Mouse (Mus musculus): Measurements from ENCODE around the gene Gsg1l. TPM values are rescaled to one million over a fixed set of nuclear protein-coding genes. Genes with fewer than 3 reads are reported as not detected.

Gsg1l gene
- polyA plus RNA-seq, 1 experiment: not detected

- H3K9me3 ChIP-seq (ENCODE audit: control insufficient read depth, low read length): no peaks in the 10 kb centered on the region
- no peaks in the 10 kb centered on the region for H3K27me3 ChIP-seq (ENCODE audit: control insufficient read depth)
- no peaks in the 10 kb centered on the region for H3K4me1 ChIP-seq (ENCODE audit: control insufficient read depth)
- no peaks in the 10 kb centered on the region for H3K36me3 ChIP-seq (ENCODE audit: control insufficient read depth)
- no peak overlapping the region for H3K4me3 ChIP-seq (replicated peaks)
- TF ChIP-seq GATA1 (IDR thresholded peaks at IDR 0.05; ENCODE audit: low read length): no peak
- no peak for TF ChIP-seq TAL1 (IDR thresholded peaks at IDR 0.05; ENCODE audit: low read length)
These were observed 221.8 kb downstream of the Gsg1l start for GRCm38 (mm10) chr7:125860421-125860820.

- Histone ChIP-seq H3K36me3 (ENCODE audit: control insufficient read depth) (no peaks in the 10 kb centered on the region), H3K4me1 (ENCODE audit: control insufficient read depth) (no peaks in the 10 kb centered on the region), H3K9me3 (ENCODE audit: control insufficient read depth, low read length) (no peaks in the 10 kb centered on the region), H3K4me3 (replicated peaks) (no peak overlapping the region), H3K27me3 (ENCODE audit: control insufficient read depth) (no peaks in the 10 kb centered on the region)
- TF ChIP-seq TAL1 (IDR thresholded peaks at IDR 0.05; ENCODE audit: low read length): no peak
- TF ChIP-seq GATA1 (IDR thresholded peaks at IDR 0.05; ENCODE audit: low read length): no peak
These were observed 222.6 kb downstream of the Gsg1l start for GRCm38 (mm10) chr7:125859564-125859963.

DNA sequence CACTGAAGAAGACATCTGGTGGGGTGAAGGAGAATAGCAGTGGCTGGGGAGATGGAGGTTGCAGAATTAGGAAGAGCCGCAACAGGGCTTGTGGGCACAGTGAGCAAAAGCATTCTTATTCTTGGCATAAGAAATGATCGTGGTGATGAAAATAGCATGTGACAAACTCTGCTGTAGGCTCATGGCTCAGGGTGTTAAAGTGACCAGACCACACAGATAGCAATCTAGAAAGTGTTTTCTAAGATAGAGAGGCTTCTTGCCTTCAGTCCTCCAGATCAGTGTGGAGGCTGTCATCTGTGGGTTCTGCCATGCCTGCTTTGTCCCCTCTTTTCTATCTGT lies 234.7 kb downstream of the Gsg1l start:
- TF ChIP-seq TAL1 (IDR thresholded peaks at IDR 0.05; ENCODE audit: low read length) (no peak), GATA1 (IDR thresholded peaks at IDR 0.05; ENCODE audit: low read length) (no peak)

DNA sequence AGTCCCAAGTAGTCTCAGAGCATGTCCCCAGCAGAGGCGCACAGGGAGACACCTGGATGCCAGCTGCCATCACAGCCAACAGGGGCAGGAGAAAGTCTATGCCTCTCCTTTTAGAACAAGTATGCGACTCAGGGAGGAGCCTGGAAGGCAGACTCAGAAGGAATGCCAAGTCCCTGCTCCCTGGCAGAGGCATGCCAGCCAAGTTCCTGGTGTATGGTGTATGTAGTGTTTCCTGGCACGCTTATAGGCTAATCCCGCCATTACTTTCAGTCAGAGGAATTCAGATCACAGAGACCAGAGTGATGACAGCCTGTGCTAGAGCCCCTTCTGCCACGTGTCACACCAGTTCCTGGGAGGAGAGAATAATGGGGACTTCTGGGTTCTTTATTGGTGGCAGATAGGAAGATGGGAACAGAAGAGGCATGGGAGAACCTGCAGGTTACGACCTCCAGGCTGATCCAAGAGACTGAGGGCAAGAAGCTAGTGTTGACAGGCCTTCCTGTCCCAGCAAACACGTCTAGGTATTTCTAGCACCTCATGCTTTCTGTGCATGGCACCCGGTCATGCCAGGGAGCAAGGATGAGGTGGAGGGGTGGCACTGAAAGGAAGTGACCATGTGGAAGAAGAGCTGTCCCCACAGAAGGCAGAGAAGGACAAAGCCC lies 235.2 kb downstream of the Gsg1l start:
- no peaks in the 10 kb centered on the region for H3K4me1 ChIP-seq (ENCODE audit: control insufficient read depth)
- TF ChIP-seq GATA1 (IDR thresholded peaks at IDR 0.05; ENCODE audit: low read length): no peak
- H3K36me3 ChIP-seq (ENCODE audit: control insufficient read depth): no peaks in the 10 kb centered on the region
- no peak overlapping the region for H3K4me3 ChIP-seq (replicated peaks)
- no peaks in the 10 kb centered on the region for H3K9me3 ChIP-seq (ENCODE audit: control insufficient read depth, low read length)
- no peaks in the 10 kb centered on the region for H3K27me3 ChIP-seq (ENCODE audit: control insufficient read depth)

More for the DNA sequence above, 234.7 kb downstream of the Gsg1l start:
- Histone ChIP-seq H3K27me3 (ENCODE audit: control insufficient read depth) (no peaks in the 10 kb centered on the region), H3K36me3 (ENCODE audit: control insufficient read depth) (no peaks in the 10 kb centered on the region), H3K4me1 (ENCODE audit: control insufficient read depth) (no peaks in the 10 kb centered on the region), H3K9me3 (ENCODE audit: control insufficient read depth, low read length) (no peaks in the 10 kb centered on the region), H3K4me3 (replicated peaks) (no peak overlapping the region)

DNA sequence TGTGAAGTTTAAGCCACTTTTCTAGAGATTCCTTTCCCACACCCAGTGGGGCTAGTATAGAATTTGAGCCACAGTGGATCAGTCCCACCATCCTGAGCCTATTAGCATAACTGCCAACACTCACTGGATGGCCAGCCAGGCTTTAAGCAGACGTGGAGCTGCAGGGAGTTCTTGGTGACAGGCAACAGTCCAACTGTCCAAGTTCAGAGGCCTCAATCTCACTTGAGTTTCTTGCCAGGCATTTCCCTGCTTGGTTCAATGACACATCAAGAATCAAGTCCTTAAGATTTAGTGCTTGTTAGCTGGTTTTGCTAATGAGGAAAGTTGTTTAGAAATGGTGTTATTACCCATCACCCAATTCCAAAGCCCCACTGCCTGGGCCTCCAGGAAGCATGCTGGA lies 236.6 kb downstream of the Gsg1l start:
- H3K27me3 ChIP-seq (ENCODE audit: control insufficient read depth): no peaks in the 10 kb centered on the region
- no peaks in the 10 kb centered on the region for H3K36me3 ChIP-seq (ENCODE audit: control insufficient read depth)
- TF ChIP-seq GATA1 (IDR thresholded peaks at IDR 0.05; ENCODE audit: low read length): no peak
- no peak for TF ChIP-seq TAL1 (IDR thresholded peaks at IDR 0.05; ENCODE audit: low read length)
- no peaks in the 10 kb centered on the region for H3K9me3 ChIP-seq (ENCODE audit: control insufficient read depth, low read length)
- H3K4me1 ChIP-seq (ENCODE audit: control insufficient read depth): no peaks in the 10 kb centered on the region
- no peak overlapping the region for H3K4me3 ChIP-seq (replicated peaks)

DNA sequence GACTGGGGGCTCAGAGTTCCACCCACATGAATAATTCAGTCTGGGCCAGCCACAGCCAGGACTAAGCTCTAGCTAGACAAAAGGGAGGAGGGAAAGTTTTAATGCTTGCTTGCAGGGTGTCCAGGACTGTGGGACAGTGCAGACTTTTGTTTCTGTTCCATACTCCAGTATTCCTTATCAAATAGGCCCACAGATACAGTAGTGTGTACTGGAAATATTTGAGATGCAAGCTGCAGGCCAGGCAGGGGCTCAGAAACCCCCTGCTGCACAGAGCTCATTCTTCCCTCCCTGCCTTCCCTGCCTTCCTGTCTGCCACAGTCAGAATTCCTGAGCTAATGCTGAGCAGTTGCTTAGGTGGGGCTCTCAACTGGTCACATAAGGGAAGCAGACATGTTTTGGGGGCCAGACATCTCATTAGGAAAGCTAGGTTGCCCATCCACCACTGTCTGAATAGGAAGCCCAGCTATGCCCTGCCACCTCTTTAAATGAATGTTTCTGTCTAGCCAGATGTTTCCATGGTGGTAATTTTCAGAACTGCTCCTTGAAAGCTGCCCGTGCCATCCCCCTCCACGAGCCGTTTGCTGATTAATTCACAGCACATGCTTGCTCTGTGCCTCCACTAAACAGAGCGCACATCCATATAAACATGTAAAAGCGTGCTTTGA lies 244.0 kb downstream of the Gsg1l start:
- H3K4me1 ChIP-seq (ENCODE audit: control insufficient read depth): no peaks in the 10 kb centered on the region
- H3K27me3 ChIP-seq (ENCODE audit: control insufficient read depth): no peaks in the 10 kb centered on the region
- H3K9me3 ChIP-seq (ENCODE audit: control insufficient read depth, low read length): no peaks in the 10 kb centered on the region
- H3K36me3 ChIP-seq (ENCODE audit: control insufficient read depth): no peaks in the 10 kb centered on the region
- no peak overlapping the region for H3K4me3 ChIP-seq (replicated peaks)
- no peak for TF ChIP-seq TAL1 (IDR thresholded peaks at IDR 0.05; ENCODE audit: low read length)
- TF ChIP-seq GATA1 (IDR thresholded peaks at IDR 0.05; ENCODE audit: low read length): no peak

GRCm38 (mm10) chr7:125833471-125833870 lies 248.7 kb downstream of the Gsg1l start:
- no peaks in the 10 kb centered on the region for H3K36me3 ChIP-seq (ENCODE audit: control insufficient read depth)
- no peaks in the 10 kb centered on the region for H3K27me3 ChIP-seq (ENCODE audit: control insufficient read depth)
- peaks cover 5% of the 10 kb centered on the region for H3K4me1 ChIP-seq (ENCODE audit: control insufficient read depth)
- H3K4me3 ChIP-seq (replicated peaks): no peak overlapping the region
- TF ChIP-seq TAL1 (IDR thresholded peaks at IDR 0.05; ENCODE audit: low read length) (no peak), GATA1 (IDR thresholded peaks at IDR 0.05; ENCODE audit: low read length) (no peak)
- no peaks in the 10 kb centered on the region for H3K9me3 ChIP-seq (ENCODE audit: control insufficient read depth, low read length)

- Histone ChIP-seq H3K27me3 (ENCODE audit: control insufficient read depth) (no peaks in the 10 kb centered on the region), H3K4me3 (replicated peaks) (no peak overlapping the region), H3K9me3 (ENCODE audit: control insufficient read depth, low read length) (no peaks in the 10 kb centered on the region), H3K4me1 (ENCODE audit: control insufficient read depth) (peaks cover 5% of the 10 kb centered on the region), H3K36me3 (ENCODE audit: control insufficient read depth) (no peaks in the 10 kb centered on the region)
- TF ChIP-seq GATA1 (IDR thresholded peaks at IDR 0.05; ENCODE audit: low read length) (no peak), TAL1 (IDR thresholded peaks at IDR 0.05; ENCODE audit: low read length) (no peak)
These were observed 249.4 kb downstream of the Gsg1l start for GRCm38 (mm10) chr7:125832767-125833166.

DNA sequence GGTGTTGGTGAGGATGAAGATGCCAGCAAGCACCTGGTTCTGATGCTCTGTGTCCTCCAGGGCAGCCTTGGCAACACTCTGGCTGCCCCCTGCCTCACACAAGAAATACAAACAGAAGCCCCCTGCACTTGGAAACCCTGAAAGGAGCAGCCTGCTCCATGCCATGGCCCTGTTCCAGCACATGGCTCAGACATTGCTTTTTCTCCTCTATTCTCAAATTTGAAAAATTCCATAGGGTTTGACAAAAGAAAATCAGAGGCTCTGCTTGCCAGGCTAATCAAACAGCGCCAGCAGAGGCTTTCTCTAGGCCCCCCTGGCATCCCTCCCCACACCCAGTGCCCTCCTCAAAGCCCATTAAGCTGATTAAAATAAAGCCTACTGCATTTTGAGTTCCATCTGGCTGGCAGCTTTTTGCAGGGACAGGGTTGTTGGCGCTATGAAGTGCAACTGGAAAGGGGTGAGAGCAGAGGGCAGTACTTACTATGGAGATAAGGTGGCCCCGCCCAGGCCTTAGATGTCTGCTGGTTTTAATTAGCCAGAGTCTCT lies 253.0 kb downstream of the Gsg1l start:
- TF ChIP-seq TAL1 (IDR thresholded peaks at IDR 0.05; ENCODE audit: low read length) (no peak), GATA1 (IDR thresholded peaks at IDR 0.05; ENCODE audit: low read length) (no peak)
- no peaks in the 10 kb centered on the region for H3K9me3 ChIP-seq (ENCODE audit: control insufficient read depth, low read length)
- no peaks in the 10 kb centered on the region for H3K36me3 ChIP-seq (ENCODE audit: control insufficient read depth)
- peaks cover 5% of the 10 kb centered on the region for H3K4me1 ChIP-seq (ENCODE audit: control insufficient read depth)
- no peak overlapping the region for H3K4me3 ChIP-seq (replicated peaks)
- no peaks in the 10 kb centered on the region for H3K27me3 ChIP-seq (ENCODE audit: control insufficient read depth)

Data from erythroblast, embryonic 14.5 days (primary cell).